Mouse (Mus musculus) CH12.LX (cell line): Measurements from ENCODE around the gene Gsg1l. TPM values are rescaled to one million over a fixed set of nuclear protein-coding genes. Genes with fewer than 3 reads are reported as not detected.
A peak's percentile ranks its signal among the peaks of the same experiment; 100 is the strongest.

Source experiments
- DNase-seq: peaks from one replicate; pipeline ENCODE4 v3.0.0-alpha.2; 2013; ENCODE audit errors: extremely low read depth
- H3K27ac ChIP-seq: 2 replicates; pipeline ENCODE4 v1.5.1; 2012; ENCODE audit warnings: low read depth, mild to moderate bottlenecking, control low read depth, moderate library complexity; ENCODE audit not compliant: insufficient read depth
- H3K27me3 ChIP-seq: replicated peaks from 2 replicates; pipeline ENCODE3; 2012; ENCODE audit warnings: inconsistent platforms
- H3K36me3 ChIP-seq, 2 experiments: replicated peaks in 1 of 2; 2 replicates each; pipeline versions ENCODE3 to v1.6.1; 2012; ENCODE audit warnings: inconsistent platforms in 1 of 2, low read length in 1 of 2, mild to moderate bottlenecking in 1 of 2, mixed read lengths in 1 of 2, moderate library complexity in 1 of 2; ENCODE audit not compliant: control insufficient read depth in 1 of 2, insufficient read depth in 1 of 2
- H3K4me1 ChIP-seq, 2 experiments: 2 replicates each; pipeline ENCODE4 v1.6.1; 2012; ENCODE audit warnings: inconsistent platforms in 1 of 2, moderate library complexity in 1 of 2; ENCODE audit not compliant: insufficient read depth in 2 of 2, control insufficient read depth in 1 of 2
- H3K4me2 ChIP-seq: 2 replicates; pipeline ENCODE4 v1.6.1; 2012; ENCODE audit warnings: low read depth, mild to moderate bottlenecking, control low read depth; ENCODE audit not compliant: poor library complexity, insufficient read depth, severe bottlenecking
- H3K4me3 ChIP-seq, 3 experiments: fragments of 150-350 bp in 1 of 3; sonication (generic) in 1 of 3; replicated peaks in 1 of 3; 2 replicates each; pipeline versions ENCODE3 to v1.5.1; 2011 to 2012; ENCODE audit warnings: low read depth in 2 of 3, low read length in 2 of 3, mild to moderate bottlenecking in 2 of 3, moderate library complexity in 2 of 3, control low read depth in 1 of 3, improper control_type of control experiment in 1 of 3, inconsistent platforms in 1 of 3, mixed read lengths in 1 of 3; ENCODE audit not compliant: poor library complexity in 1 of 3
- H3K79me2 ChIP-seq: replicated peaks from 2 replicates; pipeline ENCODE4 v1.6.1; 2012; ENCODE audit warnings: mild to moderate bottlenecking, moderate library complexity; ENCODE audit not compliant: control insufficient read depth, poor library complexity, insufficient read depth, severe bottlenecking; ENCODE audit errors: extremely low read depth
- H3K9ac ChIP-seq: 2 replicates; pipeline ENCODE4 v1.6.1; 2012; ENCODE audit warnings: low read depth, mild to moderate bottlenecking, control low read depth, moderate library complexity; ENCODE audit not compliant: insufficient read depth
- H3K9me3 ChIP-seq: replicated peaks from 2 replicates; pipeline ENCODE3; 2012; ENCODE audit warnings: low read length, inconsistent platforms, mixed read lengths
- BHLHE40 ChIP-seq: IDR thresholded peaks from 2 replicates; pipeline ENCODE4 v1.6.1; 2011; ENCODE audit warnings: mild to moderate bottlenecking, low read depth, low read length, improper control_type of control experiment
- CTCF ChIP-seq, 2 experiments: IDR thresholded peaks in 1 of 2; conservative IDR thresholded peaks in 1 of 2; 2 replicates each; pipeline ENCODE4 v1.5.1; 2011 to 2012; ENCODE audit warnings: low read depth in 2 of 2, low read length in 2 of 2, improper control_type of control experiment in 1 of 2, inconsistent platforms in 1 of 2, mild to moderate bottlenecking in 1 of 2, moderate library complexity in 1 of 2
- EP300 ChIP-seq: IDR thresholded peaks from 2 replicates; pipeline ENCODE4 v1.6.1; 2011; ENCODE audit warnings: low read length, improper control_type of control experiment
- ETS1 ChIP-seq: conservative IDR thresholded peaks from 2 replicates; pipeline ENCODE4 v1.6.1; 2012; ENCODE audit warnings: low read depth, mild to moderate bottlenecking, inconsistent platforms, low read length, improper control_type of control experiment, moderate library complexity
- HCFC1 ChIP-seq: IDR thresholded peaks from 2 replicates; pipeline ENCODE4 v1.6.1; 2012; ENCODE audit warnings: low read depth, mild to moderate bottlenecking, inconsistent platforms, low read length, improper control_type of control experiment
- JUND ChIP-seq: conservative IDR thresholded peaks from 2 replicates; pipeline ENCODE4 v1.6.1; 2011; ENCODE audit warnings: low read depth, low read length, improper control_type of control experiment
- KAT2A ChIP-seq: IDR thresholded peaks from 2 replicates; pipeline ENCODE4 v1.6.1; 2012; ENCODE audit warnings: low read length, improper control_type of control experiment, inconsistent platforms; ENCODE audit not compliant: insufficient replicate concordance
- MAZ ChIP-seq: IDR thresholded peaks from 2 replicates; pipeline ENCODE4 v1.6.1; 2012; ENCODE audit warnings: low read depth, mild to moderate bottlenecking, inconsistent platforms, low read length, improper control_type of control experiment, moderate library complexity
- MEF2A ChIP-seq: IDR thresholded peaks from 2 replicates; pipeline ENCODE4 v1.6.1; 2014; ENCODE audit warnings: low read depth, mild to moderate bottlenecking, inconsistent platforms, low read length, improper control_type of control experiment, borderline replicate concordance
- MXI1 ChIP-seq: IDR thresholded peaks from 2 replicates; pipeline ENCODE4 v1.6.1; 2011; ENCODE audit warnings: mild to moderate bottlenecking, low read depth, low read length, improper control_type of control experiment
- NRF1 ChIP-seq: IDR thresholded peaks from 2 replicates; pipeline ENCODE4 v1.6.1; 2014; ENCODE audit warnings: low read depth, mild to moderate bottlenecking, inconsistent platforms, low read length, improper control_type of control experiment, moderate library complexity
- PAX5 ChIP-seq: IDR thresholded peaks from 2 replicates; pipeline ENCODE4 v1.6.1; 2012; ENCODE audit warnings: low read length, inconsistent platforms, mixed read lengths
- RAD21 ChIP-seq: IDR thresholded peaks from 2 replicates; pipeline ENCODE4 v1.6.1; 2011; ENCODE audit warnings: low read depth, mild to moderate bottlenecking, low read length, improper control_type of control experiment, moderate library complexity
- SIN3A ChIP-seq: IDR thresholded peaks from 2 replicates; pipeline ENCODE4 v1.6.1; 2012; ENCODE audit warnings: low read length, improper control_type of control experiment, inconsistent platforms
- SMC3 ChIP-seq: IDR thresholded peaks from 2 replicates; pipeline ENCODE4 v1.6.1; 2011; ENCODE audit warnings: low read depth, low read length, improper control_type of control experiment
- USF2 ChIP-seq: conservative IDR thresholded peaks from 2 replicates; pipeline ENCODE4 v1.6.1; 2011; ENCODE audit warnings: low read depth, low read length, improper control_type of control experiment
- ZC3H11A ChIP-seq: IDR thresholded peaks from 2 replicates; pipeline ENCODE4 v1.6.1; 2012; ENCODE audit warnings: low read depth, mild to moderate bottlenecking, inconsistent platforms, low read length, improper control_type of control experiment
- dilution Hi-C: fragments of 300-500 bp; cut with MboI; formaldehyde crosslinking; loops from 2 replicates; pipeline ENCODE4 v1.14.3; 2020; ENCODE audit warnings: low sequenced_read_pairs; ENCODE audit not compliant: extremely low pct_unique_long_range_greater_than_20kb, extremely low pct_ligation_motif_present
- in situ Hi-C: fragments of 300-500 bp; cut with MboI; formaldehyde crosslinking; loops from 3 replicates; pipeline ENCODE4 v1.14.3; 2019; ENCODE audit warnings: low sequenced_read_pairs, low pct_ligation_motif_present, low pct_unique_long_range_greater_than_20kb, mixed read lengths
- polyA plus RNA-seq: library from polyadenylated mRNA; unstranded; fragments of >175 nt; gene quantifications from 2 replicates; pipeline ENCODE4 v1.2.1, GENCODE M21; 2012; ENCODE audit warnings: low read depth; ENCODE audit not compliant: insufficient read length
- total RNA-seq, 2 experiments: library from RNA; depleted of rRNA; stranded (reverse); fragments of 300-350 nt in 1 of 2; fragments of >200 nt in 1 of 2; gene quantifications; 2 replicates each; pipeline ENCODE4 v1.2.3; 2012 to 2014

Gsg1l gene
- total and polyA plus RNA-seq, 3 experiments = not detected

DNA sequence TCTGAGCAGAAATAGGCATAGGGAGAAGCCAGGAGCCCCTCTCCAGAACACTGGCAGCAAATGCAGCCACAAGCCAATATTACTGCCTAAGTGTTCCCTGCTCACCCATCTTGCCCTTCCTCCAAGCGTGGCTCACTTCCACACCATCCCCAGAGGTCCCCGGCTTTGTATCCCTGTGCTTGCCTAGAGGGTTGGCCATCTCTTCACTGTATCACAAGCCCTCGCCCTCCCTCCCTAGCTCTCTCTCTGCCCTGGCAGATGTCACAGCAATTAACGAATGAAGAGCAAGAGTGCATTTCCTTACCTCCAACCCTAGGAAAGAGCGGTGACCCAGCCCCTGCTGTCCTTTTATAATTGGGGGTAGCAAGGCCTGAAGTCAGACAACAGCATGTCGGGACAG, 30.3 kb downstream of the Gsg1l start:
- in situ Hi-C loops = no loop called here

DNA sequence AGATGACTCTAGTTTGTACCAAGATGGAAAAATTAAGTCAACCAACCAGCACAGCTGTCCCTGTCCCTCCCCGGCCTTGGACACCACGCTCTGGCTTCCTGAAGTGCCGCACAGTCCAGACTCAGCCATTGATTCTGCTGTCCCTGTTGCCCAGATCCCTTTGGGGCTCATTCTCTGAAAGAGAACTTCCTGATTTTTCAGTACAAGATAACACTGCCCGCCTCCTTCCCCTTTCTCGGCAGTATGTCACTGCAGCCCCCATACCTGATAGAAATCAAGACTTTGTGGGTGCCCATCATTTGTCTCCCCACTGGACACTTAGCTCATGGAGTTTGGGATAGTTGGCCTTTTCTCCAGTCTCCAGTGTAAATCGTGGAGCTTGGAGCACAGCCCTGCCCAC, 37.1 kb downstream of the Gsg1l start:
- in situ Hi-C loops (no loop called here), dilution Hi-C loops (no loop called here)
- Histone ChIP-seq H3K4me2 (no peak overlapping the region), H3K27me3 (peaks cover 33% of the 10 kb centered on the region), H3K9ac (no peak overlapping the region), H3K4me1 (no peaks in the 10 kb centered on the region), H3K4me3 (no peak overlapping the region), H3K79me2 (no peaks in the 10 kb centered on the region), H3K36me3 (no peaks in the 10 kb centered on the region), H3K9me3 (peaks cover 2% of the 10 kb centered on the region), H3K27ac (no peak overlapping the region)
- TF ChIP-seq CTCF (conservative IDR thresholded peaks at IDR 0.05 in 1 of 2, IDR thresholded peaks at IDR 0.05 in 1 of 2; ENCODE audit: low read depth in 2 of 2, low read length in 2 of 2) (no peak), JUND (no peak), ZC3H11A (no peak), USF2 (no peak), MAZ (no peak), SIN3A (no peak)
- DNase-seq = no peak

More for the DNA sequence above, 30.3 kb downstream of the Gsg1l start:
- no peak for TF ChIP-seq HCFC1
- TF ChIP-seq SIN3A = no peak
- no peak for TF ChIP-seq ZC3H11A
- TF ChIP-seq PAX5 = no peak
- TF ChIP-seq NRF1 = no peak
- TF ChIP-seq BHLHE40 = no peak
- TF ChIP-seq MEF2A = no peak
- TF ChIP-seq CTCF (conservative IDR thresholded peaks at IDR 0.05 in 1 of 2, IDR thresholded peaks at IDR 0.05 in 1 of 2; ENCODE audit: low read depth in 2 of 2, low read length in 2 of 2) = no peak
- Histone ChIP-seq H3K79me2 (no peaks in the 10 kb centered on the region), H3K4me3 (no peak overlapping the region), H3K4me2 (no peak overlapping the region), H3K4me1 (peaks cover 0 to 10% of the 10 kb centered on the region in 2 experiments; a peak in 1 of 4 replicates), H3K27me3 (peaks cover 64% of the 10 kb centered on the region), H3K9me3 (no peaks in the 10 kb centered on the region), H3K27ac (no peak overlapping the region), H3K36me3 (no peaks in the 10 kb centered on the region), H3K9ac (no peak overlapping the region)
- dilution Hi-C loops = no loop called here
- no peak for DNase-seq

GRCm38 (mm10) chr7:126042306-126042705, 39.9 kb downstream of the Gsg1l start:
- Histone ChIP-seq H3K9me3 (peaks cover 2% of the 10 kb centered on the region), H3K9ac (no peak overlapping the region), H3K79me2 (no peaks in the 10 kb centered on the region), H3K4me2 (no peak overlapping the region), H3K4me3 (no peak overlapping the region), H3K27ac (no peak overlapping the region), H3K36me3 (no peaks in the 10 kb centered on the region), H3K4me1 (no peaks in the 10 kb centered on the region), H3K27me3 (peaks cover 10% of the 10 kb centered on the region)
- in situ Hi-C loops = no loop called here
- peak; percentile 55 for DNase-seq
- dilution Hi-C loops = no loop called here
- TF ChIP-seq RAD21 (peak; percentile 53), HCFC1 (no peak), EP300 (no peak), CTCF (conservative IDR thresholded peaks at IDR 0.05 in 1 of 2, IDR thresholded peaks at IDR 0.05 in 1 of 2; ENCODE audit: low read depth in 2 of 2, low read length in 2 of 2) (peak; percentile 33 to 64; a peak in 3 of 4 replicates), ETS1 (no peak), SMC3 (peak; percentile 44; the same call in 1 of the 2 replicates), MXI1 (no peak), KAT2A (no peak)
